Mouse (Mus musculus): ENCODE results near the gene Carns1.
A peak's percentile ranks its signal among the peaks of the same experiment; 100 is the strongest.

Carns1 gene

GRCm38 (mm10) chr19:4172925-4173324 is 2.4 kb downstream of the Carns1 start:
- no peak for DNase-seq (ENCODE audit: inconsistent age in 2 of 2, low spot score in 1 of 2)

DNA sequence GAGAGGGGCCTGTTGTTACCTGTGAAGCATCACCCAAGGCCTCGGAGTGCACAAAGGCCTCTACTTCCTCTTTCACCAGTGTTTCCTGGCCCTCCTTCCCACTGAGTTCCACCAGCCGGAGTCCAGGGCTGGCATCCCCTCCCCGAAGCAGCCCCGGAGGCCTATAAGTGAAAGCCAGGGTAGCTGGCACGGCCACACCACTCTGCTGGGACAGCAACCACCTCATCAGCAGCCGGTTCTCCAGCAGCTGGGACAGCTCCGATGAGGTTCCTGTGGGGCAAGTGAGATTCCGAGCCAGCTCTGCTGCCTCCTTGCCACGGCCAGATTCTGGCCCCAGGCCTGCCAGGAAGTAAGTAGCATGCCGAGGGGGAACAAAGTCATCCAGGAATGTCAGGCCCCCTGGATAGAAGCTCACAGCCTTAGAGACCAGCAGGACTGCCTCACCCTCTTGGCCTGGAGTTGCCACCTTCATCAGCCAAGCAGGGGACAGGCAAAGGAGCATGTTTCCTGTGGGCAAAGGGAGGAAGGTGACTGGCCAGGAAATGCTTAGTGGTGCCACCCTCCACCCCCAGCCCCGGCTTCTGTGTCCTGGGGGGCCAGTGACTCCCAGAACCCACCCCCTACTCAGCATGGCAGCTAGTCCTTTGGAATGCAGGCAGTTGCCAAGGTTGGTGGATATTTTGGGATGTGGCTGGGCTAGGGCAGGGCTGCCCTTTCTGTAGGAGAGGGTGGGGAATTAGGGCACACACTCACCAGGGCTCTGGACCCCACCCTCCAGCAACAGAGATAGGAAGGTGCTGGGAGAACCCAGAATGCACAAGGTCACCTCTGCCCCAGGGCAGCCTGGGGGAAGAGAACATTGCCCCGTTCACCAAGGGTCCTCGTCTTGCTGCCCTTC is 3.6 kb downstream of the Carns1 start:
- no peak for DNase-seq (ENCODE audit: inconsistent age in 2 of 2, low spot score in 1 of 2)

DNA sequence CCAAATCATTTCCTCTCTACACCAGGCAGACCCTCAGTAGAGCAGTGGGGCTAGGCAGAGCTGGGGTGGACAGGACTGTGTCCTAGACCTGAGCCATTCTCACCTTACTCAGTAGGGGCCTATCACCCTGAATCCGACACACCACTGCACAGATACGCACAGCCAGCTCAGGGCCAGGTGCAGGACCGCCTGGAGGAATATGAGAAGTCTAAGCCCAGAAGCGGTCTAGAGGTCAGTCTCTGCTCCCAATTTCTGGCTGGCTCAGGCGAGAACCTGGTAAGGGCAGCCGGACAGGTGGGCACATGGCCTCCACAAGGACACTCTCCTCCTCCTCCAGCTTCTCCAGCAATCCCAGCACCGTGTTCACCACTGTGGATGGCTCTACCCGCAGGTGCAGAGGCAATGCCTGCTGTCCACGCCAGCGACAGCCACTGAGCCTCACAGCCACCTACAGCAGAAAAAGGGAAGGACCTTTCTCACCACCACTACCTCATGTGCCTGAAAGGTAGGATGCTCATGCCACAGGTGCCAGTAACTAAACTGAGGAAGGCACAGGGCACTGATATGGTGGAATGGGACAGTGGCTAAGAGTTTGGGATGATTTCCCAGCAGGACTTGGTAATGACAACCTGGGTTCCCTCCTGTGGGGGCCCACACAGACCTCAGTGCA is 4.4 kb downstream of the Carns1 start:
- DNase-seq (ENCODE audit: inconsistent age in 2 of 2, low spot score in 1 of 2): no peak

DNA sequence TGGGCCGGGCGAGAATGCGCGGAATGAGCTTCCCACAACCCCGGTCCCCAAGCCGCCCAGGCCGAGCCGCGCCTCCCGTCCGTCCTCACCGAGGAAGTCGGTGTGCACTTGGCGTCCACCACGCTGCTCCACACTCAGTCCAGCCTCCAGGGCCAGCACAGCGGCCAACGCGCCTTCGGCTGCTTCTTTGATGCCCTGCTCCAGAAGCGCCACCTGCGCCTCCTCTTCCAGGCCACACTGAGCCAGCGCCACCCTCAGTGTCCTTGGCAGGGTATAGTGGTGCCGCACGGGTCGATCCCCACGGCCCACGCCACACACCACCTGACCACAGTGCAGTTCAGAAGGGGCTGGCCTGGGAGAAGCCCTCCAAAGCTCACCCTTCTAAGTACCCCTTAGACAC is 5.5 kb downstream of the Carns1 start:
- DNase-seq (ENCODE audit: inconsistent age in 2 of 2, low spot score in 1 of 2): no peak

GRCm38 (mm10) chr19:4169378-4169784 is 5.9 kb downstream of the Carns1 start:
- peak; percentile 100 for DNase-seq (ENCODE audit: inconsistent age in 2 of 2, low spot score in 1 of 2)

DNA sequence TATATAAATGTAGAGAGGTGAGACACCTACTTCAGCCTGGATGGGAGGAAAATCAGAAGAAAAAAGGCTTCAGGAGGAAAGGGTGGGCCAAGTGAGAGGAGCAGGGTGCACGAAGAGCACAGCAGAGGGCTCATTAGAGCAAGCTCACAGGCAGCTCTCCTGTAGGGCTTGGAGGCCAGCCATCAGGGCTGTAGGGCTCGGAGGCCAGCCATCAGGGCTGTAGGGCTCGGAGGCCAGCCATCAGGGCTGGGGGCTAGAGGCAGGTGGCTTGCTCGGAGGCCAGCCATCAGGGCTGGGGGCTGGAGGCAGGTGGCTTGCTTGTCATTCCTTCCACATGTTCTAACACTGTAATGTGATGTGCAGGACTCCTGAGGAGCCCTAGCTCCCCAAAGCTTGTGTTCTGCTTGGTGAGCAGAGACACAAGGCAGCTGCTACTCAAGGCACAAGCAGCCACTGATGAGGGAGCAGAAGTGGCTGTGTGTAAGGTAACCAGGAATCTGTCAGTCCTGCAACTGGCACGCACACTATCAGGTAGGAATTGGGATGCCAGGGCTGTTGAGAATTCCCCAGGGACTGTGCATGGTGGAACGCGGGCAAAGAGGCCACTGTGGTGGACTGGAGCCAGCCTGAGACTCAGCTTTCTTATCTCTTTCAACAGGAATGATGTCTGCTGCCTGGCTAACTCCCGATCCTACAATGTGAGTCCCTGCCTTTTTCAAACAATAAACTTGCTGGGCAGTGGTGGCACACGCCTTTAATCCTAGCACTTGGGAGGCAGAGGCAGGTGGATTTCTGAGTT is 8.4 kb downstream of the Carns1 start:
- peak in 1 of 2 experiments; percentile 58 for DNase-seq (ENCODE audit: inconsistent age in 2 of 2, low spot score in 1 of 2)

- DNase-seq (ENCODE audit: inconsistent age in 2 of 2, low spot score in 1 of 2): peak; percentile 68 to 92
Observed at GRCm38 (mm10) chr19:4164721-4165120, 10.6 kb downstream of the Carns1 start.

- no peak for DNase-seq (ENCODE audit: inconsistent age in 2 of 2, low spot score in 1 of 2)
Observed at GRCm38 (mm10) chr19:4164100-4164499, 11.2 kb downstream of the Carns1 start.

DNA sequence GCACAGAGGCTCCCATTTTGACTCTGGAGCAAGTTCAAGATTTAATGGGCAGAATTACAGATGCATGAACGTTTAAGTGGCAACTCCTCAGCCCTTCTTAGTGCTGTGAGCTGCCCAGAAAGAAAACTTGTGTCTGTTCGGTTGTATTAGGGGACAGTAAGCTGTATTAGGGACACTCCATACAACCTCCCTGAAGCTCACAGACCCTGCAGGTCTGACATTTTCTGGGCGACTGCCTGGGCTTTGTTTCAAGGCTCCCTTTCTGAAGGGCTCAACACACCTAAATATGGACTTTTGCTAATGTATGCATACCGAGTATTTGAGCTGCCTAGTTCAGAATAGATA is 11.8 kb downstream of the Carns1 start:
- DNase-seq (ENCODE audit: inconsistent age in 2 of 2, low spot score in 1 of 2): no peak

- DNase-seq (ENCODE audit: inconsistent age in 2 of 2, low spot score in 1 of 2): peak; percentile 96 to 99
Observed at GRCm38 (mm10) chr19:4162646-4163542, 12.4 kb downstream of the Carns1 start, which contains the start of gene Rps6kb2. Rps6kb2 (minus strand) TSS chr19:4163354.

DNA sequence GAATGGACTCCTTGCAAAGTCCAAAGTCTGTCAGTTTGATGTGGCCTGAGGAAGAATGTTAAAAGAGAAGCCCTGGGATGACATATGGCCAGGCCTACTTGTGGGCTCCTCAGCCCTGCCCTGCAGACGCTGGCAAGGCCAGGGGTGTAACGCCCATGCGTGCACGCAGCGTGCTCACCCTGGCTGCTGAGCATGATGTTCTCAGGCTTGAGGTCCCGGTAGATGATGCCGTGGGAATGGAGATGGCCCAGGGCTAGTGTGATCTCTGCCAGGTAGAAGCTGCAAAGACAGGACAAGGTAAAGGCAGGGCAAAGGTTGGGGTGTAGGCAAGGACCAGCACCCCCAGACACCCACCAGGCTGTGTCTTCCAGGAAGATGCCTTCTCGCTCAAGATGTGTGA is 16.2 kb downstream of the Carns1 start:
- DNase-seq (ENCODE audit: inconsistent age in 2 of 2, low spot score in 1 of 2): no peak

- DNase-seq (ENCODE audit: inconsistent age in 2 of 2, low spot score in 1 of 2): no peak
Observed at GRCm38 (mm10) chr19:4156771-4157170, 18.5 kb downstream of the Carns1 start.

GRCm38 (mm10) chr19:4156073-4156579 is 19.2 kb downstream of the Carns1 start:
- DNase-seq (ENCODE audit: inconsistent age in 2 of 2, low spot score in 1 of 2): peak in 1 of 2 experiments; percentile 34

DNA sequence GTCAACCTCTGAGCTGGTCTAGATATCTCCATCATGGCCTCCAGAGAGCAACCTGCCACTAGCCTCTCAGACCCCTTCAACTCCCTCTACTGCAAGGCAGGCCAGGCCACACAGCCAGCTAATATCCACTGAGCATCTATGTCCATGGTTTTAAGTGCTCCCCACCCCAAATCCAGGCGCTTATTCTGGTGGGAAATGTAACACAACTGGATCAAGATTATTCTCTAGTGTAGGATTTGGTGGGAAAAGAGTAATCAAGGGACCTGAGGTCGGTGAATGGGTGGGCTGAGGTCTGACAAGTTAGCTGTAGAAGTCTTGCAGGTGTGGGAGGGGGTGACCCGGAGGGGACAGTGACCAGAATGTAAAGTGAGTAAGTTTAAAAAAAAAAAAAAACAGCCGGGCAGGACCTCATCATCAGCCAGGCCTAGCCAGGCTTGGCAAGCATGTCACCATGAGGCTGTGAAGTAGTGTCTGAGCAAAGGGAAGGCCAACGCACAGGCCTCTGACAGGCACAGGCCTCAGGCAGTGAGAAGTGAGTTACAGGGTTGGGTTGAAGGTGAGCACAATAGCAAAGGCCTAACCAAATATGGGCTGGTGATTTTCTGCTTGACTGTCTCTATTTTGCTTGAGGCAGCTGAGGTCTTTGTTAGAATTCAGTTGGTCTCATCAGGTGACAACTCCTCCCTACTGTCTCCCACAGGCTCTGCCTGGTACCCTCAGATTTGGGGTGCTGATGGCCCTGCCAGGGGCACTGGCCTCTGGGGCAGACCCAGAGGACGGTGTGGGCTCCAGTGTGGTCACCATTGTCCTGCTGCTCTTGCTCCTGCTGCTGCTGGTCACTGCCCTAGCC is 19.8 kb downstream of the Carns1 start:
- peak in 1 of 2 experiments; percentile 42 for DNase-seq (ENCODE audit: inconsistent age in 2 of 2, low spot score in 1 of 2)

GRCm38 (mm10) chr19:4154437-4155222 is 20.6 kb downstream of the Carns1 start:
- peak in 1 of 2 experiments; percentile 49 for DNase-seq (ENCODE audit: inconsistent age in 2 of 2, low spot score in 1 of 2)

DNA sequence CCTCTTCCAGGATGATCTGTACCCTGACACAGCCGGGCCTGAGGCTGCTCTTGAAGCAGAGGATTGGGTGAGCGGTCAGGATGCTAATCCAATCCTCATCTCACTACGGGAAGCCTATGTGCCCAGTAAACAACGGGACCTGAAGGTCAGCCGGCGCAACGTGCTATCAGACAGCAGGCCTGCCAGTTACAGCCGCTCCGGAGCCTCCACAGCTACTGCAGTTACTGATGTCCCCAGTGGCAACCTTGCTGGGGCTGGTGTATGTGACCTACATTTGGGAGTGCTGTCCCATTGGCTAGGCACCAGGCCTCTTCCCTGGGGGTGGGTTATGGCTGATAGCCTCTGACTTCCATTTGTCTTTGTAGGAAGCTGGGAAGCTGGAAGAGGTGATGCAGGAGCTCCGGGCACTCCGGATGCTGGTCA is 22.0 kb downstream of the Carns1 start, which contains the start of gene Ptprcap:
Gene Ptprcap, plus strand, starts transcription at position 373 of the 423 bp plus-strand sequence.
- DNase-seq (ENCODE audit: inconsistent age in 2 of 2, low spot score in 1 of 2): no peak

GRCm38 (mm10) chr19:4152445-4153231 is 22.6 kb downstream of the Carns1 start:
- DNase-seq (ENCODE audit: inconsistent age in 2 of 2, low spot score in 1 of 2): peak in 1 of 2 experiments; percentile 56

All from adrenal gland, adult (tissue).